Mouse (Mus musculus): ENCODE data around the gene Arpc5l.

GRCm38 (mm10) chr2:39008954-39009365, 3.8 kb downstream of the Arpc5l start:
- TF ChIP-seq CTCF (IDR thresholded peaks at IDR 0.05): no peak
- TF ChIP-seq EP300 (IDR thresholded peaks at IDR 0.05; ENCODE audit: insufficient read depth, low read depth, low read length): no peak
